Mouse (Mus musculus) heart, embryonic 11.5 days (tissue): Measurements from ENCODE around the gene Thg1l. TPM values are rescaled to one million over a fixed set of nuclear protein-coding genes. Genes with fewer than 3 reads are reported as not detected.
A peak's percentile ranks its signal among the peaks of the same experiment; 100 is the strongest.

Experiments used
- ATAC-seq: fragments of 200-750 bp; cut with Nextera tagmentation; replicated peaks from 2 replicates; pipeline ENCODE4 v1.8.0; 2017; ENCODE audit warnings: moderate library complexity; ENCODE audit not compliant: insufficient number of reproducible peaks, low FRiP score, low TSS enrichment
- H3K27ac ChIP-seq: fragments of 300-500 bp; sonication (generic); 2 replicates; pipeline ENCODE4 v1.5.1; 2014; ENCODE audit warnings: mild to moderate bottlenecking, low read depth, low read length
- H3K27me3 ChIP-seq: fragments of 300-500 bp; sonication (generic); 2 replicates; pipeline ENCODE4 v1.6.1; 2014; ENCODE audit warnings: mild to moderate bottlenecking, low read length, mixed read lengths; ENCODE audit not compliant: control insufficient read depth, insufficient read depth
- H3K36me3 ChIP-seq: fragments of 300-500 bp; sonication (generic); 2 replicates; pipeline ENCODE4 v1.6.1; 2014; ENCODE audit warnings: mild to moderate bottlenecking, low read length, moderate library complexity, mixed read lengths; ENCODE audit not compliant: control insufficient read depth, insufficient read depth
- H3K4me1 ChIP-seq: fragments of 300-500 bp; sonication (generic); 2 replicates; pipeline ENCODE4 v1.6.1; 2014; ENCODE audit warnings: low read length; ENCODE audit not compliant: control insufficient read depth, insufficient read depth
- H3K4me2 ChIP-seq: fragments of 300-500 bp; sonication (generic); 2 replicates; pipeline ENCODE4 v1.6.1; 2014; ENCODE audit warnings: mild to moderate bottlenecking, moderate library complexity
- H3K4me3 ChIP-seq: fragments of 300-500 bp; sonication (generic); 2 replicates; pipeline ENCODE4 v1.5.1; 2014; ENCODE audit warnings: low read depth, low read length
- H3K9ac ChIP-seq: fragments of 300-500 bp; sonication (generic); 2 replicates; pipeline ENCODE4 v1.6.1; 2014; ENCODE audit warnings: mild to moderate bottlenecking, low read depth, low read length, moderate library complexity
- H3K9me3 ChIP-seq: fragments of 300-500 bp; sonication (generic); replicated peaks from 2 replicates; pipeline ENCODE4 v1.6.1; 2016; ENCODE audit warnings: low read length; ENCODE audit not compliant: control insufficient read depth
- WGBS: fragments of 180-500 bp; shearing (Covaris S2); extraction: QIAGEN DNeasy Blood & Tissue Kit; methylation state at CpG from one replicate; pipeline ENCODE4 v1.1.7; 2014; ENCODE audit not compliant: insufficient replicate concordance; 5-methylcytosine and 5-hydroxymethylcytosine counted together
- polyA plus RNA-seq: library from polyadenylated mRNA; unstranded; fragments of >200 nt; fragmentation: Nextera tagmentation; extraction: Ambion mirVana; gene quantifications from 2 replicates; pipeline ENCODE4 v1.2.1, GENCODE M21; 2014

Thg1l gene
- polyA plus RNA-seq = 9.5 and 9.6 TPM in 2 replicates

DNA sequence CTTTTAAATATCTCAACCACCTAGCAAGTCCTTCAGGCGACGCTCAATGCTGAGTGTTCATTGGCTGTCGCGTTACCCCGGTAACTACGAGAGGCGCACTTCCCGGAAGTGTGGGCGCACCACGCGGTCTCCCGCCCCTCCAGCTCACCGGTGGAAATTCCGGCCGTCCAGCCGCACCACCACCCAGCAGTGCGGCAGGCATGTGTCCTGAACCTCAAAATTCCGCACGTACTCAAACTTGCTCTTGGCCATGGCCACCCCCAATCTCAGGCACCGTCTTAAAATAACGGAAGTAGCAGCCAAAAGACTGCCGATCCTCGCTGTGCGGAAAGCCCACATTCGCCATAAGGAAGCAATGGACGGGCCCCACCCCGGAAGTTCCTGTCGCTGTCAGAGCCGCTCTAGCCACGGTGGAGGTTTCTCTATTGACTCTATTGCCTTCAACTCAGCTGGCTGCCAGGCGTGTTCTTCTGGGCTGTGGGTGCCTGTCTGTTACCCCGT is at the start of gene Thg1l:
Gene Thg1l, minus strand, starts transcription at position 368 of the 501 bp plus-strand sequence.
- Histone ChIP-seq H3K27ac (peak within 1 kb of the TSS; percentile 50; the same call in 1 of the 2 replicates), H3K4me1 (no peaks in the 10 kb centered on the region), H3K9ac (peak within 1 kb of the TSS; percentile 62), H3K27me3 (no peaks in the 10 kb centered on the region), H3K4me2 (peak within 1 kb of the TSS; percentile 78), H3K9me3 (no peaks in the 10 kb centered on the region), H3K36me3 (0 out of 2 replicates have a peak, but pooled peaks cover 3% of the 10 kb centered on the region), H3K4me3 (peak within 1 kb of the TSS; percentile 61)
- peak; percentile 97 for ATAC-seq
- WGBS = under 1% methylated on average over 32 of the region's 32 CpGs

DNA sequence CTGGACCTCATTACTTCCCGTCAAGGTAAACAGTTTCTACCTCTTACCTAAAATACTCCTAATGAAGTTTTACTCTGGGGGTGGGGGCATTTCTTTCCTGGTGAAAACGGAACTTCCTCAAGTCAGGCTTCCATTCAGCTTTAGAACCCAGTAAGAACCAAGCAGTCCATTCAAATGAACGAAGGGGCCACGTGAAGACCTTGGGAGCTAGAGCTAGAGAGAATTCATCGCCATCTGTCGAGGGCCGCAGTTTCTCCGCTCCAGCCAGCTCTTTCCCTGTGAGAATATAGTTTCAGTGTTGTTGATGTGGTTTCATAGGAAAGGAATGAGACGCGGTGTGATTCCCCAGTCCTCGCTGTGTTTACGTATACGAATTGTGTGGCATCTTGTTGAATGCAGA is 36.8 kb upstream of the Thg1l start:
- no peak overlapping the region for H3K27ac ChIP-seq
- H3K27me3 ChIP-seq = no peaks in the 10 kb centered on the region
- peak overlapping the region; percentile 60; the same call in 1 of the 2 replicates for H3K9ac ChIP-seq
- H3K36me3 ChIP-seq = no peaks in the 10 kb centered on the region
- peak overlapping the region; percentile 67 for H3K4me2 ChIP-seq
- no peak for ATAC-seq
- H3K4me1 ChIP-seq = no peaks in the 10 kb centered on the region
- peak overlapping the region; percentile 30 for H3K4me3 ChIP-seq
- WGBS = 43% methylated on average over 13 of the region's 13 CpGs
- no peaks in the 10 kb centered on the region for H3K9me3 ChIP-seq

DNA sequence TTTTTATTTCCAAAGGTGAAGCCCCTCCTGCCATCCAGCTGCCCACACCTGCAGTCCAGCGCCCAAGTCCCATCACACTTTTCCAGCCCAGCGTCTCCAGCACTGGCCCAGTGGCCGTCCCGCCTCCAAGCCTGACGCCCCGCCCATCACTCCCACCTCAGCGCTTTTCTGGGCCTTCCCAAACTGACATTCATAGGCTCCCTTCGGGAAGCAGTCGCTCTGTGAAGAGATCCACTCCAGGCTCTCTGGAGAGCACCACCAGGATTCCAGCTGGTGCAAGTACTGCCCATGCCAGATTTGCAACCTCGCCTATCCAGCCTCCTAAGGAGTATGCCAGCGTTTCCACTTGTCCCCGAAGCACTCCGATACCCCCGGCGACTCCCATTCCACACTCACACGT is 36.3 kb upstream of the Thg1l start:
- Histone ChIP-seq H3K4me3 (peak overlapping the region; percentile 30), H3K4me1 (no peaks in the 10 kb centered on the region), H3K36me3 (no peaks in the 10 kb centered on the region), H3K27ac (no peak overlapping the region), H3K9me3 (no peaks in the 10 kb centered on the region), H3K9ac (peak overlapping the region; percentile 60; the same call in 1 of the 2 replicates), H3K4me2 (peak overlapping the region; percentile 67), H3K27me3 (no peaks in the 10 kb centered on the region)
- ATAC-seq = no peak
- WGBS = 6% methylated on average over 16 of the region's 16 CpGs

DNA sequence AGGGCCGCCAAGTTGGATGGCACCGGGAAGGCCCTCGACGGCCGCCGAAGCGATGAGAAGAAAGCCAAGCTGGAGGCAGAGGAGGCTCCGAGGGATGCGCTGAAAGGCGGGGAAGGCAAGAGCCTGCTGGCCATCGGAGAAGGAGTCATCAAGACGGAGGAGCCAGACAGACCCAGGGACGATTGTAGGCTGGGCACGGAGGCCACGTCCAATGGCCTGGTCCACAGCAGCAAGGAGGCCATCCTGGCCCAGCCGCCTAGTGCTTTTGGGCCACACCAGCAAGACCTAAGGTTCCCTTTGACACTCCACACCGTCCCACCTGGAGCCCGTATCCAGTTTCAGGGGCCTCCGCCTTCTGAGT is 25.6 kb upstream of the Thg1l start:
- 32% methylated on average over 19 of the region's 19 CpGs for WGBS
- H3K4me3 ChIP-seq = peak overlapping the region; percentile 60
- H3K27ac ChIP-seq = peak overlapping the region; percentile 47
- ATAC-seq = no peak
- peaks cover 4% of the 10 kb centered on the region; the same call in 1 of the 2 replicates for H3K27me3 ChIP-seq
- H3K9ac ChIP-seq = peak overlapping the region; percentile 90
- 0 out of 2 replicates have a peak, but pooled peaks cover 2% of the 10 kb centered on the region for H3K9me3 ChIP-seq
- H3K4me1 ChIP-seq = no peaks in the 10 kb centered on the region
- H3K4me2 ChIP-seq = peak overlapping the region; percentile 88
- H3K36me3 ChIP-seq = no peaks in the 10 kb centered on the region

DNA sequence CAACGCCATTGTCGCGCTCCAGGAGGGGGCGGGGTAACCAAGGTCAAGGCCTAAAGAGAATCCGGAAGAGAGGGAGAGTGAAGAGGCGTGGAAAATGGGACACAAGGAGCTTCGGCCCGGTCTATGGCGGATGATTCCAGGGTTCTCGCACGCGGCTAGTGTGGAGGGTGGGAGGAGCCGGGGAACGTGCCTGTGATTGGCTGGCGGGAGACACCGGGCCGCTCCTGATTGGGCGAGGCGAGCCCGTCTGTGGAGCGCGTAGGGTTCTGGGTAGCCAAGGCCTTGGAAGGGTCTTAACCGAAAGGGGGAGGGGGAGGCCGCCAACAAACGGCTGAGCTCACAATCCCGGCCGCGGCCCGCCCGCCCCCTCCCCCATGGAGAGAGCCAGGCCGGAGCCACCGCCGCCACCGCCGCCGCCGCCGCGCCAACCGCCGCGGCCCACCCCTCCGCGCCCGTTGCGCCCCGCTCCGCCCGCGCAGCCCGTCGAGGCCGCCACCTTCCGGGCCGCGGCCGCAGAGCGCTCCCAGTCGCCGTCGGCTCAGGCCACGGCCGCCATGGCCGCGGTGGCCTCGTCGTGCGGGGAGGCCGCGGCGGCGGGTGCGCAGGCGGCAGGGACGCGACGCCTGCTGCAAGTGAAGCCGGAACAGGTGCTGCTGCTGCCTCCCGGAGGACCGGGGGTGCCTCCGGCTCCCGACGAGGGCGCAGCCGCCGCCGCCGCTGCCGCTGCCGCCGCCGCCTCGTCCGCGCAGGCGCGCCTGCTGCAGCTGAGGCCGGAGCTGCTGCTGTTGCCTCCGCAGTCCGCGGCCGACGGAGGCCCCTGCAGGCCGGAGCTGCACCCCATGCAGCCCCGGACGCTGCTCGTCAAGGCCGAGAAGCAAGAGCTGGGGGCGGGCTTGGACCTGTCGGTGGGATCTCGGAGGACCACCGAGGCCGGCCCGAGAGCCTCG is 24.9 kb upstream of the Thg1l start, which contains the start of gene Sox30:
Gene Sox30, plus strand, starts transcription at position 365 of the 947 bp plus-strand sequence.
- Histone ChIP-seq H3K4me3 (peak within 1 kb of the TSS; percentile 60), H3K4me2 (peak within 1 kb of the TSS; percentile 88), H3K27me3 (peaks cover 4% of the 10 kb centered on the region; the same call in 1 of the 2 replicates), H3K9ac (peak within 1 kb of the TSS; percentile 90), H3K27ac (peak within 1 kb of the TSS; percentile 47), H3K36me3 (no peaks in the 10 kb centered on the region), H3K9me3 (0 out of 2 replicates have a peak, but pooled peaks cover 2% of the 10 kb centered on the region), H3K4me1 (no peaks in the 10 kb centered on the region)
- WGBS = 9% methylated on average over 78 of the region's 115 CpGs
- ATAC-seq = peak; percentile 86

DNA sequence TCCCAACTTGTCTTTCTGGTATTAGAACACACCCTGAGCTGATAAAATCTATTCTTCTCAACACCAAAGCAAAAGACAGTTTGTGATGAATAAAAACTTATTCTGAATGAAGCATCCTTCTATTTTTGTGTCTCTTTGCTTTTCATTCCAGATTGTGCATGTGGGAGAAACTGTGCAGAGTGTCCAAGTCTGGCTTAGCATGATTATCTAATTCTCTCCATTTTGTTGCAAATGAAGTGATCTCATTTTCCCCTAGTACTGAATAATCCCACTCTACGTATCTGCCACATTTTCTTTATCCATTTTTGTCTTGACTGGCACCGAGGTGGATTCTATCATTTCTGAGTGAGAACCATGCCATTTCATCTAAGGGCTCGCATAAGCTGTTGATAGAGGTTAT is 20.8 kb upstream of the Thg1l start:
- H3K27me3 ChIP-seq = peaks cover 4% of the 10 kb centered on the region; the same call in 1 of the 2 replicates
- 75% methylated on average over 3 of the region's 3 CpGs for WGBS
- H3K4me2 ChIP-seq = no peak overlapping the region
- no peaks in the 10 kb centered on the region for H3K36me3 ChIP-seq
- no peak overlapping the region for H3K4me3 ChIP-seq
- no peak overlapping the region for H3K9ac ChIP-seq
- no peak overlapping the region for H3K27ac ChIP-seq
- no peaks in the 10 kb centered on the region for H3K4me1 ChIP-seq
- no peak for ATAC-seq
- H3K9me3 ChIP-seq = 0 out of 2 replicates have a peak, but pooled peaks cover 2% of the 10 kb centered on the region

DNA sequence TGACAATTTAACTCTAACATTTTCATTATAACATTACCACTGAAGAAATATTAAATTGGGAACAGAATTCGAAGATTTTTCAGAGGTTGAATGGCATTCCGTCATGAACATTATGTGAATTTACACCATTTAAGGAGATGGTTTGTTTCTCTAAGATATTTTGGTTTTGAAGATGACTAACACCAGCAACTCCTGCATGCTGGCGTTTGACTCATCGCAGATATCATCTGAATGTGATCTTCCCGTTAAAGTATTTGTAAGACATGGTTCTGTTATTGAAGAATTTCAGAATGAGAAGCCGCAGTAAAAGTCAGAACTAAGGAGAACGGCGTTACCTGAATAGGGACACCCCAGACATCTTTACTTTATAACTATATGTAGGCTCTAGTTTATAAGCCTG is 19.2 kb upstream of the Thg1l start:
- no peak overlapping the region for H3K4me2 ChIP-seq

DNA sequence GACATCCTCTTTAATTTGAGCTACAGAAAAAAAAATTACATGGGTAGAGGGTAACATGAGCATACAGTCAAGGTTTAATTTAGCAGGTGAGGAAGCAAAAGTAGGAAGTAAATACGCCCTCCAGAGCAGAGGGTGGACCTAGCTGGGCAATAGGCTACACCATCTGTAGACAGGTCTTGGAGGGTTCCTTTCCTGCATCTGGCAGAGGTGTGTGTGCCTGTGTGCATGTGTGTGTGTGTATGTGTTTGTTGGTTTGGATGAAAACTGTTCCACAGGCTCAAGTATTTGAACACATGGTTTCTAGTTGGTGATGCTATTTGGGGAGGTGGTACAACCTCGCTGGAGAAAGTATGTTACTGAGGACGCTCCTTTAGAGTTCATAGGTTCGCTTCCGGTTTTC is 18.3 kb upstream of the Thg1l start:
- Histone ChIP-seq H3K4me1 (no peaks in the 10 kb centered on the region), H3K27me3 (no peaks in the 10 kb centered on the region), H3K4me3 (no peak overlapping the region), H3K36me3 (no peaks in the 10 kb centered on the region), H3K27ac (no peak overlapping the region), H3K9ac (no peak overlapping the region), H3K4me2 (no peak overlapping the region), H3K9me3 (no peaks in the 10 kb centered on the region)
- no peak for ATAC-seq
- 82% methylated on average over 5 of the region's 5 CpGs for WGBS

More for the DNA sequence above, 19.2 kb upstream of the Thg1l start:
- Histone ChIP-seq H3K4me1 (no peaks in the 10 kb centered on the region), H3K27ac (no peak overlapping the region), H3K9ac (no peak overlapping the region), H3K9me3 (no peaks in the 10 kb centered on the region), H3K36me3 (no peaks in the 10 kb centered on the region), H3K27me3 (no peaks in the 10 kb centered on the region; the same call in 1 of the 2 replicates), H3K4me3 (no peak overlapping the region)
- no peak for ATAC-seq
- WGBS = 78% methylated on average over 8 of the region's 8 CpGs
